29 mouse cellular contexts compared by ENCODE assay signal in the genomic region with DNA sequence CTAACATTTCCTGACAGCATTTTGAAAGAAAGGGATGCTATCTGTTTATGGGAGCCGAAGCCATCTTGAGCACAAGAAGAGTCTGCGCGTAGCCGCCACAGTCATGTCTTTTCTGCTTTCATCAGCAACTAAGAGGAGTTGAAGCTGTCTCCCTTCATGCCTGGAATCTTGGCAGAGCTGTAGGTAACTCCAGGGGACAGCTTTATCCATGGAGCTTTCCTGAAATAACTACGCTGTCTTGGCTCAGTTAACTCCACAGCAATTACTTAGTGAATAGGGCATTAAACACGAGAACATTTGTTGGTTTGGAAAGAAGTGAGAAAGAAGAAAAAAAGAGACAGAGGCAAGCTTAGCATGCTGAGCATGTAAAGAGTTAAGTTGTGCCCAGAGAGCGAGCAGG. TPM values are rescaled to one million over a fixed set of nuclear protein-coding genes. Genes with fewer than 3 reads are reported as not detected.
"Had no signal": no experiment of that assay in that cellular context is flagged by ENCODE, and none has a peak within 500 bp of the region (broad histone marks: within the 10 kb centered on the region; RNA-seq: fewer than 3 reads in every experiment).

No protein-coding gene starts in this region.

- H3K4me2 ChIP-seq: limb, embryonic 13.5 days; liver, embryonic 12.5 days; liver, embryonic 15.5 days; lung, embryonic 15.5 days; neural tube, embryonic 12.5 days; neural tube, embryonic 15.5 days had no signal

- DNase-seq: kidney, postnatal 14 days; kidney, postnatal 4 days; liver; lung, adult 18-20 months; lung, postnatal 10 days; lung, postnatal 36 days; midbrain, embryonic 14.5 days; right cerebral cortex, adult 18-20 months; right cerebral cortex, postnatal 14 days; right cerebral cortex, postnatal 4 days; thymus, adult 2 months; thymus, postnatal 14 days; thymus, postnatal 4 days had no signal

- H3K4me1 ChIP-seq: liver, embryonic 12.5 days; liver, embryonic 15.5 days; lung, embryonic 15.5 days; midbrain, embryonic 10.5 days; neural tube, embryonic 12.5 days had no signal

- H3K9ac ChIP-seq: limb, embryonic 13.5 days; liver, embryonic 12.5 days; liver, embryonic 15.5 days; lung, embryonic 15.5 days; neural tube, embryonic 12.5 days; neural tube, embryonic 15.5 days had no signal

- H3K4me3 ChIP-seq: limb, embryonic 10.5 days; limb, embryonic 13.5 days; liver, embryonic 12.5 days; liver, embryonic 15.5 days; lung, embryonic 15.5 days; megakaryocyte, embryonic 14.5 days; midbrain, embryonic 10.5 days; neural tube, embryonic 12.5 days; neural tube, embryonic 15.5 days had no signal

- H3K9me3 ChIP-seq: limb, embryonic 10.5 days; limb, embryonic 13.5 days; liver, embryonic 12.5 days; liver, embryonic 15.5 days; lung, embryonic 15.5 days; megakaryocyte, embryonic 14.5 days; midbrain, embryonic 10.5 days; neural tube, embryonic 12.5 days; neural tube, embryonic 15.5 days had no signal

- H3K27ac ChIP-seq: limb, embryonic 10.5 days; limb, embryonic 13.5 days; liver, embryonic 12.5 days; liver, embryonic 15.5 days; lung, embryonic 15.5 days; midbrain, embryonic 10.5 days; neural tube, embryonic 12.5 days; neural tube, embryonic 15.5 days; stomach, postnatal 0 days had no signal

- ATAC-seq: liver, embryonic 12.5 days had no signal

- H3K36me3 ChIP-seq: limb, embryonic 10.5 days; limb, embryonic 13.5 days; liver, embryonic 12.5 days; liver, embryonic 15.5 days; lung, embryonic 15.5 days; midbrain, embryonic 10.5 days; neural tube, embryonic 12.5 days; neural tube, embryonic 15.5 days had no signal

RNA-seq across cellular contexts. Expression of a gene that starts 1.2 kb away (rescaled TPM):
- total RNA-seq: layer of hippocampus, adult 18-20 months; layer of hippocampus, postnatal 14 days; left cerebral cortex, adult 8-10 months; left cerebral cortex, postnatal 14 days had no signal
- polyA plus RNA-seq: kidney, embryonic 16.5 days; limb, embryonic 10.5 days; limb, embryonic 13.5 days; liver, embryonic 12.5 days; liver, embryonic 15.5 days; lung, embryonic 15.5 days; midbrain, embryonic 14.5 days; neural tube, embryonic 12.5 days; neural tube, embryonic 15.5 days; stomach, embryonic 14.5 days; stomach, postnatal 0 days; thymus, adult 2 months had no signal

RNA-seq across cellular contexts. Expression of a gene that starts 20.3 kb away (rescaled TPM):
- total RNA-seq: layer of hippocampus, adult 18-20 months; layer of hippocampus, postnatal 14 days; left cerebral cortex, adult 8-10 months; left cerebral cortex, postnatal 14 days had no signal
- polyA plus RNA-seq: kidney, embryonic 16.5 days; limb, embryonic 10.5 days; limb, embryonic 13.5 days; lung, embryonic 15.5 days; midbrain, embryonic 10.5 days; midbrain, embryonic 14.5 days; neural tube, embryonic 12.5 days; neural tube, embryonic 15.5 days; stomach, embryonic 14.5 days; stomach, postnatal 0 days had no signal
